Mouse (Mus musculus): ENCODE data around the gene Acad10. TPM values are rescaled to one million over a fixed set of nuclear protein-coding genes. Genes with fewer than 3 reads are reported as not detected.
A peak's percentile ranks its signal among the peaks of the same experiment; 100 is the strongest.
"Not testable (repeated sequence)": the region's sequence is repeated elsewhere in the genome, so short reads cannot be mapped to it uniquely, and the experiment has no call there.

Acad10 gene
- total RNA-seq, 1 experiment from 2014 or later = 1.7 TPM

GRCm38 (mm10) chr5:121603815-121604214 is 56.5 kb downstream of the Acad10 start:
- not testable (repeated sequence) for ATAC-seq (replicated peaks; ENCODE audit: insufficient number of reproducible peaks, low FRiP score, low TSS enrichment, poor library complexity, severe bottlenecking)

- peak; percentile 88 for ATAC-seq (replicated peaks; ENCODE audit: insufficient number of reproducible peaks, low FRiP score, low TSS enrichment, poor library complexity, severe bottlenecking)
These were observed 58.6 kb downstream of the Acad10 start for GRCm38 (mm10) chr5:121601547-121602299.

- no peak for ATAC-seq (replicated peaks; ENCODE audit: insufficient number of reproducible peaks, low FRiP score, low TSS enrichment, poor library complexity, severe bottlenecking)
These were observed 61.3 kb downstream of the Acad10 start for GRCm38 (mm10) chr5:121598871-121599610.

- no peak for ATAC-seq (replicated peaks; ENCODE audit: insufficient number of reproducible peaks, low FRiP score, low TSS enrichment, poor library complexity, severe bottlenecking)
These were observed 62.2 kb downstream of the Acad10 start for GRCm38 (mm10) chr5:121597991-121598537.

- 0 out of 2 replicates have a peak, but pooled peaks have one; percentile 31 for ATAC-seq (replicated peaks; ENCODE audit: insufficient number of reproducible peaks, low FRiP score, low TSS enrichment, poor library complexity, severe bottlenecking)
These were observed 63.0 kb downstream of the Acad10 start for GRCm38 (mm10) chr5:121597332-121597731.

- no peak for ATAC-seq (replicated peaks; ENCODE audit: insufficient number of reproducible peaks, low FRiP score, low TSS enrichment, poor library complexity, severe bottlenecking)
These were observed 64.1 kb downstream of the Acad10 start for GRCm38 (mm10) chr5:121596226-121596625.

- ATAC-seq (replicated peaks; ENCODE audit: insufficient number of reproducible peaks, low FRiP score, low TSS enrichment, poor library complexity, severe bottlenecking) = no peak
These were observed 64.6 kb downstream of the Acad10 start for GRCm38 (mm10) chr5:121595758-121596157.

GRCm38 (mm10) chr5:121594714-121595313 is 65.5 kb downstream of the Acad10 start:
- ATAC-seq (replicated peaks; ENCODE audit: insufficient number of reproducible peaks, low FRiP score, low TSS enrichment, poor library complexity, severe bottlenecking) = no peak

- ATAC-seq (replicated peaks; ENCODE audit: insufficient number of reproducible peaks, low FRiP score, low TSS enrichment, poor library complexity, severe bottlenecking) = peak; percentile 80
These were observed 66.6 kb downstream of the Acad10 start, which contains the start of gene Aldh2 for GRCm38 (mm10) chr5:121593451-121594401. Gene Aldh2 (minus strand): TSS chr5:121593824.

GRCm38 (mm10) chr5:121592816-121593407 is 67.4 kb downstream of the Acad10 start:
- ATAC-seq (replicated peaks; ENCODE audit: insufficient number of reproducible peaks, low FRiP score, low TSS enrichment, poor library complexity, severe bottlenecking) = no peak

- ATAC-seq (replicated peaks; ENCODE audit: insufficient number of reproducible peaks, low FRiP score, low TSS enrichment, poor library complexity, severe bottlenecking) = no peak
These were observed 68.1 kb downstream of the Acad10 start for GRCm38 (mm10) chr5:121592064-121592815.

GRCm38 (mm10) chr5:121591417-121592063 is 68.8 kb downstream of the Acad10 start:
- ATAC-seq (replicated peaks; ENCODE audit: insufficient number of reproducible peaks, low FRiP score, low TSS enrichment, poor library complexity, severe bottlenecking) = no peak

GRCm38 (mm10) chr5:121589928-121590327 is 70.4 kb downstream of the Acad10 start:
- no peak for ATAC-seq (replicated peaks; ENCODE audit: insufficient number of reproducible peaks, low FRiP score, low TSS enrichment, poor library complexity, severe bottlenecking)

GRCm38 (mm10) chr5:121586400-121587039 is 73.8 kb downstream of the Acad10 start:
- ATAC-seq (replicated peaks; ENCODE audit: insufficient number of reproducible peaks, low FRiP score, low TSS enrichment, poor library complexity, severe bottlenecking) = peak; percentile 38

GRCm38 (mm10) chr5:121585699-121586098 is 74.6 kb downstream of the Acad10 start:
- no peak for ATAC-seq (replicated peaks; ENCODE audit: insufficient number of reproducible peaks, low FRiP score, low TSS enrichment, poor library complexity, severe bottlenecking)

GRCm38 (mm10) chr5:121585005-121585404 is 75.3 kb downstream of the Acad10 start:
- no peak for ATAC-seq (replicated peaks; ENCODE audit: insufficient number of reproducible peaks, low FRiP score, low TSS enrichment, poor library complexity, severe bottlenecking)
